Mouse (Mus musculus): ENCODE measurements around the gene Lin37. TPM values are rescaled to one million over a fixed set of nuclear protein-coding genes. Genes with fewer than 3 reads are reported as not detected.

Gene Lin37
- polyA plus RNA-seq, 1 experiment from 2014 or later, result 45.6 TPM

DNA sequence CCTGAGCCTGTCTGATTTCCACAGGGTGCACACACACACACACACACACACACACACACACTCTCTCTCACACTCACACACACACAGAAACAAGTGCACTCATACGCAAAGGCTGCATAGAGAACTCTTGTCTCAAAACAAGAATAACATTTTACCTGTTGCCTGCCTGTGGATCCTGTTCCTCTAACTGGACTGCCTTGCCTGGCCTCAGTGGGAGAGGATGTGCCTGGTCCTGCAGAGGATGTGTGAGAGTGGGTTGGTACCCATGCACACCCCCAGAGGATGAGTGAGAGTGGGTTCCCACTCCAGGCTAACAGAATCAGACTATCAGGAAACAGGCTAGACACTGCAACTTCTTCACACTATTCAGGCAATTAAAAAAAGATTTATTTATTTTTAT is 9.0 kb downstream of the Lin37 start:
- ATAC-seq (ENCODE audit: insufficient number of reproducible peaks, low FRiP score, low TSS enrichment, low read depth), result no peak
- H3K9me3 ChIP-seq (replicated peaks), result no peaks in the 10 kb centered on the region
- peaks cover 27% of the 10 kb centered on the region for H3K36me3 ChIP-seq
- no peak overlapping the region for H3K9ac ChIP-seq
- H3K4me3 ChIP-seq (replicated peaks), result no peak overlapping the region
- 93% methylated on average over 1 of the region's 1 CpGs for WGBS
- no peaks in the 10 kb centered on the region for H3K27me3 ChIP-seq
- no peak overlapping the region for H3K27ac ChIP-seq (replicated peaks)
- H3K4me1 ChIP-seq, result peaks cover 17% of the 10 kb centered on the region
- H3K4me2 ChIP-seq (replicated peaks), result no peak overlapping the region

DNA sequence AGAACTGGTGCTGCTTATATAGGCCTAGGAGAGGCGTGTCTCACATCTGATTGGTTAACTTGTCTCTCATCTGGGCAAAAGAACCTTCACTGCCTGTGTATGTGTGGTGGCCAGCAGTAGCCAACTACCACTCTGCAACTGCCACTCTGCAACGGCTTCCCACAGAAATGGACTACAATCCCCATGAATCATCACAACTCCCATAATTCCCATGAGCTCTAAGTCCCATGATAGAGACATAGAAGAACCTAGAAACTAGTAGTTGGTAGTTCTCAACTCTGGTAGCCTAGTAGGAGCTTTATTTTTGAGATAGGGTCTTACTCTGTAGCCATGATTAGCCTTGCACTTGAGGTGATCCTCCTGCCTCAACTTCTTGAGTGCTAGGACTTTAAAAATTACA is 9.8 kb downstream of the Lin37 start:
- 80% methylated on average over 2 of the region's 2 CpGs for WGBS
- H3K4me1 ChIP-seq, result peaks cover 17% of the 10 kb centered on the region
- H3K36me3 ChIP-seq, result peaks cover 24% of the 10 kb centered on the region
- no peak overlapping the region for H3K9ac ChIP-seq
- H3K4me2 ChIP-seq (replicated peaks), result no peak overlapping the region
- no peak overlapping the region for H3K27ac ChIP-seq (replicated peaks)
- H3K4me3 ChIP-seq (replicated peaks), result no peak overlapping the region
- no peak for ATAC-seq (ENCODE audit: insufficient number of reproducible peaks, low FRiP score, low TSS enrichment, low read depth)
- H3K27me3 ChIP-seq, result no peaks in the 10 kb centered on the region
- H3K9me3 ChIP-seq (replicated peaks), result no peaks in the 10 kb centered on the region

DNA sequence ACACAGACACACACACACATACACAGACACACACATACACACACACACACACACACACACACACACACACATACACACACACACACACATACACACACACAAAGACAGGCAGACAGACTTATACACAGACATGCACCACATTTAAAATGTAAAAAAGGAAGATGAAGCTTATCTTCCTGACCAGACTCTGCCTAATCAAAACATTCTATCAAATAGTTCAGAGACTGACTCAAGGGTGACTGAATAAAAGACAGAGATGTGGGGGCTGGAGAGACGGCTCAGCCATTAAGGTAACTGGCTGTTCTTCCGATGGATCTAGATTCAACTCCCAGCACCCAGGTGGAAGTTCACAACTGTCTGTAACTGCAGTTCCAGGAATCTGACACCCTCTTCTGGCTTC is 15.3 kb downstream of the Lin37 start:
- Histone ChIP-seq H3K4me3 (replicated peaks) (no peak overlapping the region), H3K4me1 (no peaks in the 10 kb centered on the region), H3K9ac (no peak overlapping the region), H3K9me3 (replicated peaks) (no peaks in the 10 kb centered on the region), H3K27me3 (no peaks in the 10 kb centered on the region), H3K4me2 (replicated peaks) (no peak overlapping the region), H3K27ac (replicated peaks) (no peak overlapping the region), H3K36me3 (peaks cover 55% of the 10 kb centered on the region)
- ATAC-seq (ENCODE audit: insufficient number of reproducible peaks, low FRiP score, low TSS enrichment, low read depth), result no peak
- 84% methylated on average over 2 of the region's 2 CpGs for WGBS

DNA sequence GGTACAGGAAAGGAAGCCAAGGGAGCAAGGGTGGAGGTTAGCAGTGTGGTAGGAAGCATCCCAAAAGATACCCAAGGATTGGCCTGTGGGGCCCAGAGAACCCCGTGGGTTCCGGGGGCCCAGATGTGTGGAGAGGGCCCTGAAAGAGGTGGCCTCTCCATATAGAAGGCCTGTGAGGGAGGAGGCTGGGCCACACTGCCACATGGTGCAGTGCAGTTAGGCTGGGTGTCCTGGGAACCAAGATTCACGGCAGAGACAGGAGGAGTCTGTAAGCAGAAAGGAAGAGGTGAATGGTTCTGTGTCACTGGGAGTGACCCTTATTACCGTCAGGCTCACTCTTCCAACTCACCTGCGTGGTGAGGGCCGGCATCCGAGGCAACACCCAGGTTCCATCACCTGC is 19.1 kb downstream of the Lin37 start:
- peaks cover 4% of the 10 kb centered on the region for H3K4me1 ChIP-seq
- H3K27ac ChIP-seq (replicated peaks), result no peak overlapping the region
- no peak overlapping the region for H3K4me3 ChIP-seq (replicated peaks)
- H3K27me3 ChIP-seq, result no peaks in the 10 kb centered on the region
- no peaks in the 10 kb centered on the region for H3K9me3 ChIP-seq (replicated peaks)
- WGBS, result 91% methylated on average over 7 of the region's 7 CpGs
- H3K9ac ChIP-seq, result no peak overlapping the region
- H3K36me3 ChIP-seq, result peaks cover 44% of the 10 kb centered on the region
- no peak overlapping the region for H3K4me2 ChIP-seq (replicated peaks)
- no peak for ATAC-seq (ENCODE audit: insufficient number of reproducible peaks, low FRiP score, low TSS enrichment, low read depth)

DNA sequence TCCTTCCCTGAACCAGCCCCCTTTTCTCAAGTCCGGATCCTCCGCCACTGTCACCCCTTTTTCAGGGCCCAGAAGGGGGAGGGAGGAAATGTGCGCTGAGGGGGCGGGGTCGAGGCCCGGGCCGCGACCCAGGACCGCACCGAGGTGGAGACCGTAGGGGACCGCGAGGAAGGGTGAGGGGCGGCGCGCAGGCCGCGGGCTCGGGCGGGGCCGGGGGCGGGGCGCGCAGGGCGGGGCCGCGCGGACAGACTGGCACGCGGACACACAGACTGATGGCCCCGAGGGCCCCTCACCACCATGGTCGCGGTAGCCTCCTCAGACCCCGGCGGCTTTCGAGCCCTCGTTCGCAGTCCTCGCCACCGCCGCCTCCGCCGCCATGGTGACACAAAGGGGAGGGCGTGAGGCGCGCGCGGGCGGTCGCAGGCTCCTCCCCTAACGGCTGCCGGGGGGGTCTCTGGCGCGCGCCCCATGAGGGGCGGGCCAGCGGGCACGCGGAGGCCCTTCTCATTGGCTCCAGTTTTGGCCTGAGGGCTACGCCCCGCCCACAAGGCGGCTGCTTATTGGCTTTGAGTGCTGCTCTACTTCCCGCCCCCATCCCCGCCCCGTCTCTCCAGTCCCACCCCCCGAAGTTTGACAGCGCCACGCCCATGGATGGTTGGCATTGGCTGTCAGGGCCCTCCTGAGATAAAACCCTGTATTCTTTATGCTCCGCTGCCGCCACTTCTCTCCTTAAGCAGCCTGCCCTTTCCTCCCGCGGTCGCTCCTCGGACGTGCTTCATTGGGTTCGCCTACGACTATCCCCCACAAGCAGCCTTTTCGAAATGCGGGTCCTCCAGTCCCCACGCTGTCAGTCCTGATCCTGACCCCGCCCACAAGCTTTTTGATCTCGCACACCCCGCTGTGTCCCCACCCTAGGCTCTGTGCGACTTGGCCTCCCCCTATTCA is 24.7 kb downstream of the Lin37 start, which contains the start of gene Arhgap33:
TSS of gene Arhgap33 (minus strand) at position 428 of the 945 bp plus-strand sequence.
- Histone ChIP-seq H3K36me3 (peaks cover 29% of the 10 kb centered on the region), H3K4me3 (replicated peaks) (peak within 1 kb of the TSS; percentile 81), H3K4me2 (replicated peaks) (peak within 1 kb of the TSS; percentile 94), H3K9ac (peak within 1 kb of the TSS; percentile 60), H3K27ac (replicated peaks) (peak within 1 kb of the TSS; percentile 65), H3K4me1 (peaks cover 27% of the 10 kb centered on the region), H3K9me3 (replicated peaks) (no peaks in the 10 kb centered on the region), H3K27me3 (no peaks in the 10 kb centered on the region)
- peak; percentile 94 for ATAC-seq (ENCODE audit: insufficient number of reproducible peaks, low FRiP score, low TSS enrichment, low read depth)
- WGBS, result under 1% methylated on average over 61 of the region's 84 CpGs

DNA sequence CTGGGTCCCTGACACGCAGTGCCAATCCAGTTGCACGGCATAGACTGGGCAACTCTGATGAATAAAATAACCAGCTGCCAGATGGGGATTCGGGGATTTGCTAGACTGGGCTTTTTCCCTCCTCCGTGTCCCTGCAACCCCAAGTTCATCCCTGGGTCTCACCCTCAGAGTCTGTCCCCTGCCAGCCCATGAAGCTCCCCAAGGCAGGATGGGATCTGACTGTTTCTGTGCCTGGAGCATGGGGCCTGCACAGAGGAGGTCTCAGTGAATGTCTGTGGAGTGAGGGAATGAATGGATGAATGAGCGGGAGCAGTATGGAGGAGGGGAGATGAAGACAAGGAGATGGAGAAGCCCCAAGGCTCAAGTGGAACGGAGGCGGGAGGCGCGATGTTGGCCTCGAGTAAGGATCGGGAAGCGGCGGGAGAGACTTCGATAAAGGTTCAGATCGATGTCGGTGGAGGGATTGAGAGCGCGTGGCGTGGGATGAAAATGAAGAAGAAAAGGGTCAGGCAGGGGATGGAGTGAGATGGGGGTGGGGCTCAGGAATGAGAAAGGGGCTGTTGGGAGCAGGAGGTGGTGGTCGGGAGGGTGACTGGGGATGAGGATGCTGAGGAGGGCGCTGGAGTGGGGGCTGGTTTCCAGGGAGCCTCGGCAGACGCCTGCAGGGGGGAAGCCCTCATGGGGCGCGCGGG is 25.6 kb downstream of the Lin37 start:
- peak overlapping the region; percentile 65; the same call in 1 of the 2 replicates for H3K27ac ChIP-seq (replicated peaks)
- ATAC-seq (ENCODE audit: insufficient number of reproducible peaks, low FRiP score, low TSS enrichment, low read depth), result peak; percentile 30
- 6% methylated on average over 26 of the region's 26 CpGs for WGBS
- H3K36me3 ChIP-seq, result peaks cover 29% of the 10 kb centered on the region
- peaks cover 27% of the 10 kb centered on the region for H3K4me1 ChIP-seq
- H3K4me2 ChIP-seq (replicated peaks), result peak overlapping the region; percentile 94
- H3K27me3 ChIP-seq, result no peaks in the 10 kb centered on the region
- H3K9me3 ChIP-seq (replicated peaks), result no peaks in the 10 kb centered on the region
- H3K4me3 ChIP-seq (replicated peaks), result peak overlapping the region; percentile 81
- H3K9ac ChIP-seq, result peak overlapping the region; percentile 60

DNA sequence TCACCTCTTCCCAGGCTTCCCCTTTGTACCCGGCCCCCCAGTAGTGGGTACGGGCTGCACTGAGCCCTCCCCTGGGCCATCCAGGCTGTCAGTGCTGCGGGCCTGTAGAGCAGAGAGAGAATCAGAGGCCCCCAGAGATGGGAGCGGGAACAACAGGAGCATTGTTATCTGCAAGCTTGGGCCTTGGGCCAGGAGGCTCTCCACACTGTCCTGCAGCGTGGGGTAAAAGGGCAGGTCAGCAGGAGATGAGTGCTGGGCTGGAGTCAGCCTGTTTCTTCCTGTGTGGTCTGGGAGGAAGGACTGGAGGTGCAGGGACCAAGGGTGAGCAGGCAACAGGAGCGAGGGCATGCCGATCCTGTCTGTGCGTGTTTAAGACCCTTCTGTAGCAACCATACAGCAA is 26.7 kb downstream of the Lin37 start:
- H3K9me3 ChIP-seq (replicated peaks), result no peaks in the 10 kb centered on the region
- H3K4me2 ChIP-seq (replicated peaks), result peak overlapping the region; percentile 94
- H3K9ac ChIP-seq, result no peak overlapping the region
- peaks cover 39% of the 10 kb centered on the region for H3K36me3 ChIP-seq
- H3K4me1 ChIP-seq, result peaks cover 27% of the 10 kb centered on the region
- ATAC-seq (ENCODE audit: insufficient number of reproducible peaks, low FRiP score, low TSS enrichment, low read depth), result no peak
- WGBS, result 30% methylated on average over 8 of the region's 8 CpGs
- no peaks in the 10 kb centered on the region for H3K27me3 ChIP-seq
- no peak overlapping the region for H3K4me3 ChIP-seq (replicated peaks)
- H3K27ac ChIP-seq (replicated peaks), result no peak overlapping the region

DNA sequence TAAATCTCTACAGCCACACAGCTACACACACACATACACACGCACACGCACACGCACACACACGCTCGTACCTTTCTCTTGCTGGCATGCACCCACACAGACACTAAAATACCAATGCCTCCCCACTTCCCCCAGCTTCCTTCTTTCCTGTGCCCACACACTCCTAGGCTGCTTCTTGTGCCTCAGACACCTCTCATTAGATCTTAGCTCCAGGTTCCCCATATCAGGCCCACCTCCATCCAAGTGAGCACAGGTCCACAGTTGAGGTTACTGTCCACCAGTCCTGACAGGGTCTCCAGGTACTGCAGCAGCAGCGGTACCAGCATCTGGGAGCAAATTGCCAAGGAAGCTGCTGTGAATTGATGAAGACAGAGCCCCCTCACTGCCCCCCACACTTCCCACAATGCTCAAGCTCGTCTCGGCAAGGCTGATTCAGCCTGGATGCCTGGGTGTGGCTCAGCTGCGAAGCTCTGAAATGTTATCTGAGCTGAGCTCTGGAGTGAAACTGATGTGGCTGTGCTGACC is 28.3 kb downstream of the Lin37 start:
- Histone ChIP-seq H3K9me3 (replicated peaks) (no peaks in the 10 kb centered on the region), H3K4me3 (replicated peaks) (no peak overlapping the region), H3K27me3 (no peaks in the 10 kb centered on the region), H3K9ac (no peak overlapping the region), H3K36me3 (peaks cover 47% of the 10 kb centered on the region), H3K4me1 (peaks cover 34% of the 10 kb centered on the region), H3K4me2 (replicated peaks) (no peak overlapping the region), H3K27ac (replicated peaks) (no peak overlapping the region)
- 67% methylated on average over 9 of the region's 9 CpGs for WGBS
- ATAC-seq (ENCODE audit: insufficient number of reproducible peaks, low FRiP score, low TSS enrichment, low read depth), result no peak

DNA sequence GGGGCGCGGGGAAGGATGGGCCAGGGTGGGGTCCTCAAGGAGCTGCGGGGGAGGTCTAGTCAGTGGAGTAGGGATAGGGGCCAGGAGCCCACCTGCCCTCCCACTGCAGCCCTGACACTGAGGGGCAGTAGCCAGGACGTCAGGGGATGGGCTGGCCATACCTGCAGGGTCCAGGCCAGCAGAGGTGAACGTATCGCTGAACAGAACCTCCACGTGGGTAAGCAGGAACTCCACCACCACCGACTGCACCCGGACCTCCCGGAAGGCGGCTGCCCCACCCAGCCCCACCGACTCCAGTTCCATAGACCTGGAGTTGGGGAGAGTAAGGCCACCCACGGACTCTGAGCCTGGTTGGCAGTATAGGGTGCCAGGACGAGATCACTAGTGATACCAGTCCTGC is 32.7 kb downstream of the Lin37 start:
- H3K4me1 ChIP-seq, result peaks cover 15% of the 10 kb centered on the region
- H3K36me3 ChIP-seq, result peaks cover 62% of the 10 kb centered on the region
- no peaks in the 10 kb centered on the region for H3K27me3 ChIP-seq
- no peak overlapping the region for H3K9ac ChIP-seq
- 66% methylated on average over 14 of the region's 14 CpGs for WGBS
- peak overlapping the region; percentile 79 for H3K27ac ChIP-seq (replicated peaks)
- H3K4me3 ChIP-seq (replicated peaks), result peak overlapping the region; percentile 26; the same call in 1 of the 2 replicates
- no peak for ATAC-seq (ENCODE audit: insufficient number of reproducible peaks, low FRiP score, low TSS enrichment, low read depth)
- no peaks in the 10 kb centered on the region for H3K9me3 ChIP-seq (replicated peaks)
- H3K4me2 ChIP-seq (replicated peaks), result peak overlapping the region; percentile 48

DNA sequence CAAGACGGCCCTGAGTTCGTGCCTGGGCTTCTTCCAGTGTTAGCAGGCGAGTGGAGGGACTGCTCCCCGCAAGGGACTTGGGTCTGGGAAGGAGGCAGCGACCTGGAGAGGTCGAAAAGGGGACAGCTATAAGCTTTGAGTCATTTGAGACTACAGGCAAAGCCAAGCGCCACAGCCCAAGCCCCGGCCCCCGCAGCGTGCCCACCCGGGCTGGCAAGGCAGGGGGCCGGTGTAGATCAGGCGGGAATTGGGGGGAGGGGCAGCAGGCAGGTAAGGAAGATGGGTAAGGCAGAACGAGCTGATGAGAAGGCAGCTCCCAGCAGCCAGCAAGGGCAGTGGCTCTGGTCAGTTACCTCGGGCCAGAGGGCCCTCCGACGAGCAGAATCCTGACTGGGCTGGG is 33.2 kb downstream of the Lin37 start:
- Histone ChIP-seq H3K9me3 (replicated peaks) (no peaks in the 10 kb centered on the region), H3K27me3 (no peaks in the 10 kb centered on the region), H3K27ac (replicated peaks) (peak overlapping the region; percentile 79), H3K9ac (peak overlapping the region; percentile 31; the same call in 1 of the 2 replicates), H3K4me2 (replicated peaks) (peak overlapping the region; percentile 48), H3K4me3 (replicated peaks) (peak overlapping the region; percentile 26), H3K36me3 (peaks cover 56% of the 10 kb centered on the region), H3K4me1 (peaks cover 15% of the 10 kb centered on the region)
- ATAC-seq (ENCODE audit: insufficient number of reproducible peaks, low FRiP score, low TSS enrichment, low read depth), result no peak
- 14% methylated on average over 17 of the region's 17 CpGs for WGBS

DNA sequence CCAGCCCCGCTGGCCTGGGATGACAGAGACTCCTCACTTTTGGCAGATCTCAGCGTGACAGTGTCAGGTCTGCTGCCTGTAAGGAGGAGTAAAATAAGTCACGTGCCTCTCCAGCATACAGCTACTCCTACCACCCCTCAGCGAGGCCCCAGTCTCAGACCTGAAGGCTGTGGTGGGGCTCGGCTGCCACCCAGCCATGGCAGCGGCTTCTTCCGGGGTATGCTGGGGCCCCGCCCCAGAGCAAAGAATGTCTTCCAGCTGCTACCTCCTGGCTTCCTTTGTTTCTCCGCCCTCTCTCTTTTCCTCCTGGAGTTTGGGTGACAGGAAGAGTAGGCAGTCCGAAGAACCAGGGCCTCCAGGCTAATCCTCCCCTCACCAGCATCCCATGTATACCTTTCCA is 33.7 kb downstream of the Lin37 start:
- Histone ChIP-seq H3K9me3 (replicated peaks) (no peaks in the 10 kb centered on the region), H3K36me3 (peaks cover 54% of the 10 kb centered on the region), H3K9ac (0 out of 2 replicates have a peak overlapping the region, but pooled peaks have one; percentile 31), H3K4me3 (replicated peaks) (peak overlapping the region; percentile 26), H3K4me1 (peaks cover 15% of the 10 kb centered on the region), H3K4me2 (replicated peaks) (peak overlapping the region; percentile 48), H3K27me3 (no peaks in the 10 kb centered on the region), H3K27ac (replicated peaks) (peak overlapping the region; percentile 79)
- ATAC-seq (ENCODE audit: insufficient number of reproducible peaks, low FRiP score, low TSS enrichment, low read depth), result peak; percentile 44; the same call in 1 of the 2 replicates
- whole genome bisulfite sequencing, result 13% methylated on average over 10 of the region's 10 CpGs
